Mouse (Mus musculus): Measurements from ENCODE around the gene Edaradd. TPM values are rescaled to one million over a fixed set of nuclear protein-coding genes. Genes with fewer than 3 reads are reported as not detected.
A peak's percentile ranks its signal among the peaks of the same experiment; 100 is the strongest.

The Edaradd gene
- polyA plus RNA-seq, 3 experiments from 2014 or later: 0.71 to 2.1 (median 1.3) TPM

- peak; percentile 81 for ATAC-seq
These were observed 59.8 kb downstream of the Edaradd start for GRCm38 (mm10) chr13:12460443-12460842.

DNA sequence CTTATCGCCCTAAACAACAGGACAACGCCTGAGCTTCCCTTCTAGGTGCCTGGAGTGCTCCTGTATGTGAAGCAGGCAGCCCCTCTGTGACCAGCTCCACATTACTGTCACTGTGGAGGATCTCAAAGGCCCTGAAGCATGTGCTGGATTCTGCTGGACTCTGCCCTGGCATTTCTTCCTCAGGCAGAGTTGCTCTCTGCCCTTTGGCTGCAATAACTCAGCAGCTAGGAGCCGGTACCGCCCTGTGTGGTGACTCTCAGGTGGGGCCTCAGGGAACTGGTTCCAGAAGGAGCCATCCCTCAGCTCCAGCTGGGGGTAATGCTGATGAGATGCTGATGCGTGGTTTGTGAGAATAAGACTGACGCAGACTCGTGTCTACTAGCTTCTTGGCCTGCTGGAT lies 63.5 kb downstream of the Edaradd start:
- ATAC-seq: no peak

DNA sequence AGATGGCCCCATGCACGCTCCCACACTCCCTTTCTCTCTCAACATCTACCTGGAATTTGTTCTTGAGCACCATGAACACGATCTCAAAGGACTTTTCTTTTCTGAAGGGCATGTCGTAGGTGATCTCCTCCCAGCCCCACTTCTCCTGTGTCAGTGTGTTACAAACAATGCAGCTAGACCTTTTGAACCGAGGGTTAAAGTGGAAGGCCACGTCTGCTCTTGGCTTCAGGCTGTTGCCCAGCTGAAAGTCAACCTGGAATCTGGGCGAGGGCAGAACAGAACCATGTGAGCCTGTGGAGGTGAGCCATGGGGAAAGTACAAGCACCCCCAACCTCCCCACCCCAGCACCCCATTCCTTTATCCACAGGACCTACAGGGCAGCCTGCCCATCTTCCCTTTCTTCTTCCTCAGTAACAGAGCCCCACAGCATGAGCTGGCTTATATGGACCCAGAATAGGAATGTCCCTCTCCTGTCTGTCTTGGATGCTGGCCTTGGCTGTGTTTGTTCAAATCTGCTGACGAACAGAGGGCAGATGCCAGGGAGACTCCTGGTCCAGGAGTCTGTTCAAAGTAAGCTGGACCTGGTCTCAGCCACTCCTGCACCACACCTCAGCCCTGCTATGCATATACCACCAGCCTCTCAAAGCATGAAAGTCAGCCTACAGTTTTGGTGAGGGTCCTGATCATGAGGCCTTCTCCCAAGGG lies 65.4 kb downstream of the Edaradd start:
- ATAC-seq: no peak

DNA sequence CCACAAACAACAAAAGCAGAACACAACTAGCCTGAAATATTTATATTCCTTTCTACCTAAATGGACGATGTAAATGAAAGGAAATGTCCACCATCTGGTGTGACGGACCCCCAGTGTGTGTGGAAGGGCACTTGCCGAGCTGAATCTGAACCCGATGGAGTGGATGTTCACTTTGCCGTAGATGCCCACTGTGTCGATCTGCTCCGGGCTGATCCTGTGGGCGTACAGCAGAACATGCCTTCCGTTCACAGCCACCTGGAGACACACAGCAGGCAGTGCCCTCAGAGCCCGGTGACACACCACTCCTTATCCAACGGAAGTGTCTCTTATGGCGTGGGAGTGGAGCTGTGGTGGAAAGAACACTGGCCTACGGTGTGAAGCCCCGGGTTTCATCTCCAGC lies 67.1 kb downstream of the Edaradd start:
- ATAC-seq: no peak

GRCm38 (mm10) chr13:12442008-12442587 lies 78.1 kb downstream of the Edaradd start:
- no peak for ATAC-seq

- no peak for ATAC-seq
These were observed 79.4 kb downstream of the Edaradd start for GRCm38 (mm10) chr13:12440813-12441212.

DNA sequence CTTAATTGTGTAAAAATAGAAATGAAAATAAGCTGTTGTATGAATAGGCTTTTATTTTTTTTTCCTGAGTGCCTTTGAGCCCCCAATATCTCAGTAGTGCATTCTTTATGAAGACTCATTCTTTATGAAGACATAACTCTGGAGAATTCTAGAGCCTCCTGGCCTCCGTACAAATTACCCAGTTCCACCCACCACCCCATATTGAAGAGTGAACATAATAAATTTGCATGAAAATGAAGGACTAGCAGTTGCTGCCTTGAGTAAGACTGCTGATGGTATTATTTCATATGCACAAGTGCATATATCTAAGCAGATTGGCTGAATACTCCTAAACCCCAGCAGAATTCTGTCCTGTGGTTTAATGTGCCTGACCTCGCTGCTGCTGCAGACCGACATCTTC lies 80.7 kb downstream of the Edaradd start:
- ATAC-seq: no peak

GRCm38 (mm10) chr13:12433843-12434242 lies 86.4 kb downstream of the Edaradd start:
- ATAC-seq: no peak

GRCm38 (mm10) chr13:12428556-12428955 lies 91.7 kb downstream of the Edaradd start:
- ATAC-seq: no peak

Other genes with a start within 250 kb of the Edaradd start
- 10 to 100 TPM in 1 of 3 experiments, 1 to 10 TPM in 2; 2.5 to 36.2 (median 6.1) TPM for gene Actn2, start 179.7 kb downstream of the Edaradd start, polyA plus RNA-seq (2017; shearing (Covaris generic))
- gene Heatr1, start 125.4 kb downstream of the Edaradd start, polyA plus RNA-seq (2017; shearing (Covaris generic)): 10 to 100 TPM; 22.9 to 36.1 (median 34.1) TPM
- gene Lgals8, start 55.5 kb downstream of the Edaradd start, polyA plus RNA-seq (2017; shearing (Covaris generic)): 100 to 1,000 TPM in 2 of 3 experiments, 10 to 100 TPM in 1; 93.5 to 129 (median 100) TPM
- 1 to 10 TPM; 5.8 to 8.2 (median 7.1) TPM for gene Ero1lb, start 45.4 kb upstream of the Edaradd start, polyA plus RNA-seq (2017; shearing (Covaris generic))

Measured in inflammation-experienced regulatory T-cells, adult 6 months (primary cell).